Mouse (Mus musculus) retina, embryonic 14.5 days (tissue): Measurements from ENCODE around the gene Eno4.

Experiments
- DNase-seq: peaks from one replicate; pipeline ENCODE4 v3.0.0-alpha.2; 2015; ENCODE audit warnings: low spot score

Eno4 gene

GRCm38 (mm10) chr19:58974126-58974525, 30.9 kb downstream of the Eno4 start:
- DNase-seq: no peak

- DNase-seq: no peak
Measured at GRCm38 (mm10) chr19:58975216-58975863, 32.1 kb downstream of the Eno4 start.

GRCm38 (mm10) chr19:58978401-58979171, 35.4 kb downstream of the Eno4 start:
- DNase-seq: peak; percentile 53

GRCm38 (mm10) chr19:58979436-58980055, 36.3 kb downstream of the Eno4 start:
- peak; percentile 61 for DNase-seq

GRCm38 (mm10) chr19:58980056-58980440, 36.8 kb downstream of the Eno4 start:
- no peak for DNase-seq

GRCm38 (mm10) chr19:58981571-58981970, 38.3 kb downstream of the Eno4 start:
- DNase-seq: peak; percentile 62

GRCm38 (mm10) chr19:59002827-59003226, 59.6 kb downstream of the Eno4 start:
- no peak for DNase-seq

GRCm38 (mm10) chr19:59006577-59007340, 63.5 kb downstream of the Eno4 start:
- peak; percentile 65 for DNase-seq

- no peak for DNase-seq
Measured at GRCm38 (mm10) chr19:59010802-59011201, 67.6 kb downstream of the Eno4 start.
